Mouse (Mus musculus) urinary bladder, postnatal 36 days (tissue): ENCODE measurements at regions not wholly inside any gene's neighbourhood (a gene's known extent, or its start where the extent isn't known, plus 50 kb on each side); places are given as distances from the start of the nearest gene placed in this dataset.
A peak's percentile ranks its signal among the peaks of the same experiment; 100 is the strongest.

ENCODE experiments used
- DNase-seq, 2 experiments: peaks; one replicate each; pipeline ENCODE4 v3.0.0; 2022; ENCODE audit warnings: low spot score in 2 of 2, mixed read lengths in 1 of 2

DNA sequence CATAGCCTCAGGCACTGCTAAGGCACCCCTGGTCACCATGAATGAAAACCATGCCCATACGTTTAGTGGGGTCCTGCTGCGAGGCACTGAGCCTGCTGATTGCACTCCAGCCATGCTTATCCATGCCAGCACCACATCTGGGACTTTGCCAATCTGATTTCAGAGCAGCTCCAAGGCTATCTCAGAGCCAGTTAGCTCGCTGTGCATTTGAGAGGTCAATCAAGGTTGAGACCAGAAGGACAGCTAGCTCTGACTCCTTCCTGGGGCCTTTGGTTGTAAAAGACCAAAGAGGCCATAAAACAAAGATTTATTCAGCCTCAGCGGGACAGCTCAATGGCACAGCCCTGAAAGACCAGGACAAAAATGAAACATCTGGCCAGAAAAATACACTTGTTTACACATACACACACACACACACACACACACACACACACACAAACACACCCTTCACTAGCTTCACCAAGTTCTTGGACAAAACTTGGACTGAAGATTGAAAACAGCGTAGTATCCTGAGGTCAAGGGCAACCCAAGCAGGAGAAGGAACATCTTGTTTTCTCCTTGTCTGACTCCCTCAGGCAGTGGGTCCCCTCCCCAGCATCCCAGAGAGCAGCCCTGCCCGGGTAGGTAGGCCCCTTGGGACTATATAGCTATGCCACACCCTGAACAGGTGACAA is 201.5 kb upstream of the Dio3 start:
- peak in 1 of 2 experiments; percentile 24 for DNase-seq

DNA sequence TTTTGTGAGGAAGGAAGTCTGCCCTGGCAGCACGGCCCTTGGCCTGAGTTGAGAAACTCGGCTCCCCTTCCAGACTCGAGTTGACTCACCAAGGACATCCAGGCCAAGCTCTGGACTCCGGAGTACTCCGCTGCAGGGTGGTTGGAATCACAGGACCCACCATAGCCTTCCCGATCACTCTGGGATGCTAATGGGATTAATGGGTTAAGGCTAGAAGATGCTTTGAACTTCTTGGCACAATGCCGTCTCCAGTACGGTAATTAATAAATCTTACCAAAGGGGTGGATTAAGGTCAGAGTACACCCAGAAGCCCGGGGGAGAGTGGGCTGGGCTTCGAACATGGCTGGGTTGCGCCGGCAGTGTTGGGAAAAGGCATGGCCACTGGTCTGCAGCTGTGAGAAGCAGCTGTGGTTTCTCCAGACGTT is 200.8 kb upstream of the Dio3 start:
- DNase-seq: peak; percentile 41 to 60

DNA sequence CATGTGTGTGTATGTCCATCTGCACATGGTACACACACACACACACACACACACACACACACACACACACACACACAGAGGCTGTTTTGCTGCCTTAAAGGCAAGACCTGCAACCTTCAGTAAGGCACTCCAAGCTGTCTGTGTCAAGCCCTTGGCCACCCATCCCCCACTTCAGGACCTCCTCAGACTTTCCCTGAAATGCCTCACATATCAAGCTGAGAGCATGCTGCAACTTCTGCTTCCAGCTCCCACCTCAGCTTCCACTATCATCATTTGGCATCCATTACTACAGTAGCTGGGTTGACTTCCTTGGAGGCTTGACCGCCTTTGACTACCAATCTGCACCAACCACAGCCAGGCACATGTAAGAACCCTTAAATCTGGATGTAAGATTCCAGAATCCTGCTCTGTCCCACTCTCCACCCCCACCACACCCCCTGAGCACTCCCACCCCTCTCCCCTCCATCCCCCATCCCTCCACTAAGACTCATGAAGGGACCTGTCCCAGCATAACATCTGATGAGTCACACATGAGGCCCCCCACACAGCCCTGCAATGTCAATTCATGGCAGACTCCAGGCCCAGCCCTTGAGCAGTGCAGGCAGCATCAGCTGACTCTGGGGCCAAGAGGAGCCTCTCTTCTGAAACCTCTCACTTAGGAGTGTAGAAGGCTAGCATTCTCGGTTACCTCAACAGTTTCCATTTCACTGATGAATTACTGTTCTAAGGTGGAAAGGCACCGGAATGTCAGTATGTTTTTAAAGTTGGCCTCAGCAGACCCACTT is 196.8 kb upstream of the Dio3 start:
- DNase-seq: no peak

DNA sequence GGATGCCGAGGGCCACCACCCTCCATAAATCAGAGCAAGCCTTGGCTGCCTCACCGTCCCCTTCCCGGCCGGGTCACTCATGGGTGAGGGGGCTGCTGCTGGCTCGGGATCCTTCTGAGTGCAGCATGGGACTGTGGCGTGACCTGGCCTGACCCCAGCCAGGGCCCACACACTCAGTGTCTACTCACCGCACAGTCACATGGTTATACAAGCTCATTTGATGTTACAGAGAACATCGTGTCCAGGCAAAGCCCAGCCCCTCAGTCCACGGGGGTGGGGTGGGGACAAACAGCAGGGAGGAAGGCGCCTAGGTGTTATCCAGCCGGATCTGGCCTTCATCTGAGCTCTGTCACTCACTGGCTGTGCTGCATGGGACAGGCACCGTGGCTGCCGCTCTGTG is 195.9 kb upstream of the Dio3 start:
- DNase-seq: peak; percentile 28 to 43

DNA sequence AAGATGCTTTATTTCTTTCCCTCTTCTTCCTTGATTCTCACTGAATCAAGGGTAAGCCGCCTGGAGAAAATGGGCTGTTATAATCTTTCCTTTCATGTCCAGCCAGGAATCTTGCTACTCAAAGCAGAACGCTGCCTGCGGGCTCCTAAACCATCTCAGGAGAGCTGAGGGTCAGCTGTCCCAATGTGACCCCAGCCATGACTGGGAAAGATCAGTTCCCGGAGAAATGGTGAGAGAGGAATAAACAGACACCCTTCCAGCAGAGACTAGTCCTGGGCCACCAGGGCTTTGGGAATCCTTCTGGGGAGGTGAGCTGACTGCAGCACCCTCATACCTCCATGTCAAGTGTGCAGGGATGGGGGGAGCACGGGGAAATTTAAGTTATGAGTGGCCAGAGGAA is 195.4 kb upstream of the Dio3 start:
- no peak for DNase-seq

DNA sequence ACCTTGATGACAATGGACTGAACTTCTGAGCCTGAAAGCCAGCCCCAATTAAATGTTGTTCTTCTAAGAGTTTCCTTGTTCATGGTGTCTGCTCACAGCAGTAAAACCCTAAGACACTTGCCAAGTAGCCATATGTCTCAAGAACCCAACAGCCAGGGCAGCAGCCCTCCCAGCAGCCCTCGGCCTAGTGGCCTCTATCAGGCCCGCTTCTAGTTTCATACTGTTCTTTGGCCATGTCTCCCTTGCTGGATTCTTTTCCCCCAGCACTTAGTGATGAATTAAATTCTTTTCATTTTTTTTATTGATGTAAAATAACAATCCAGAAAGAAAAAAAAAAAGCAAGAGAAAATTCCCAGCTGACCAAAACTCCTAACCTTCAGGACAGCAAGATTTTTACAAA is 191.9 kb upstream of the Dio3 start:
- DNase-seq: no peak

DNA sequence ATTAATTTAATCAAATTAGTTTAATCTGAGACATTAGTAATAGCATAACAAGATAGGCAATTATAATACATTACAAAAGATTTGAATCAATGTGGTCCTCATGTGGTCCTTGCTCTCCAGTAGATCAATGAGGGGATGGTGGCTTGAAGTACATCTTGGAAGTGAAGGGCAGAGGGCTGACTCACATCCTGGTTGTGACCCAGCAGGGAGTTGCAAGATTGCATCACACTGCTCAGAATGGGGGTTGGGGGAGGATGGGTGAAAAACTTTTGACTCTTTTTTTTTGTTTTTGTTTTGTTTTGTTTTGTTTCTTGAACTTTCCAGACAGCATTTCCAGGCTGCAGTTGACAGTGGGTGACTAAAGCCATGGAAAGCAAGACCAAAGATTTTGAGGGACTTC is 191.1 kb upstream of the Dio3 start:
- peak in 1 of 2 experiments; percentile 50 for DNase-seq

DNA sequence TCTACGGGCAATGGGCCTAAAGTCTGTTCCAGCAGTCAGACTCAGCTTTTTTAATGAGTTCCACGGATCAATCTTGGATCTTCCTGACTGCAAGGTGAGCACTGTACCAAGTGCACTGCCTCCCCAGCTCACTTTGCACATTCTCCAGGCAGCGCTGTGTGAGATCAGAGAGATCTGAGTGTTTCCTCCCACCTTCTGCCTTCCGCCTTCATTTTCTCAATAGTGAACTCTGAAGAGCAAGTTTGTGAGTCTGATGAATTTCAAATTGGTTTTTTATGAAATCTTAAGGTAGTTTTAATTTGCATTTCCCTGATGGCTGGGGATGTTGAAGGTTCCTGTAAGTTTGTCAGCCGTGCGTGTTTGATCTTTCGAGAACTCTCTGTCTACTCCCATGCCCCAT is 176.7 kb upstream of the Dio3 start:
- no peak for DNase-seq

DNA sequence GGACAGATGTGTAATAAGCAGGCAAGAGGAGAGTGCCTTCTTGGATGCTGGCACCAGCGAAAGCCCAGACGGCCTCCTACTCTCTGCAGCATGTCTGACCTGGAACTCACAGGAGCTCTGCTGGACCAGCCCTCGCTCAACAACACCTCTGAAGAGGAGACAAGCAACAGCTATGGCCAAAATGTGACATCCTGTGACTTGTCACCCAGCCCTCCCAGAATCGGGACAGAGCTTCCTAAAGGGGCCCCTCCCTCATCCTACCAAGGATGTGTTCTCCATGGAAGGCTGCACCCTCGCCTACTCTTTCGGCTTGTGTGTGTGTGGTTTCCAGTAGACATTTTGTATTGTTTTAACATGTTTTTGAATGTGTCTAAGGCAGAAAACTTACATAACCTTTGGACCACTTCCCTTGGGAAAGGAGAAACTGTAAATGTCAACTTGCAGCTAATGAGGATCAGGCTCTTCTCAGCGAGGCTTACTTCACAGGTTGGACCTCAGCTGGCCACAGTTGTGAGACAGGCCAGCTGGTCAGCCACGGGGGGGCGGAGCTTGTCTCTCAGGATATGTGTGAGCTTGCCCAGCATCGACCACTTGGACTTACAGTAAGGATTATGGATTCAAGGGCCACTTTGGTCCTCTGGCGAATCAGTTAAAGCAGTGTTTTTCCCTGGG is 166.7 kb upstream of the Dio3 start:
- DNase-seq: peak; percentile 20 to 39

DNA sequence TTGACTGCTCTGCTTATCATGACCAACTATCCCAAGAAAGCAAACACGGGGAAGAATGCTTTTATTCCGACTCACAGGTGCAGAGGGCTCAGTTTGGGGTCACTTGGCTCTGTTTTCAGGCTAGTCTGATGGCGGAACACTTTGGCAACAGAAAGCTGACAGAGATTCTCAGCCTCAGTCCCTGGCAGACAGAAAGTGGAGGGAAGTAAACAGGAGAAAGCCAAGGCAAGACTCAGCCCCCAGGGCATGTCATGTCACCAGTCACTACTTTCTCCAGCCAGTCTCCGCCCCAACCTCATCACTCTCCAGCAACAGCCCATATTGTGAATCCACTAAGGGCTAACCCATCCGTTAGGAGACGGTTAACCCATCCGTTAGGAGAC is 166.2 kb upstream of the Dio3 start:
- no peak for DNase-seq

DNA sequence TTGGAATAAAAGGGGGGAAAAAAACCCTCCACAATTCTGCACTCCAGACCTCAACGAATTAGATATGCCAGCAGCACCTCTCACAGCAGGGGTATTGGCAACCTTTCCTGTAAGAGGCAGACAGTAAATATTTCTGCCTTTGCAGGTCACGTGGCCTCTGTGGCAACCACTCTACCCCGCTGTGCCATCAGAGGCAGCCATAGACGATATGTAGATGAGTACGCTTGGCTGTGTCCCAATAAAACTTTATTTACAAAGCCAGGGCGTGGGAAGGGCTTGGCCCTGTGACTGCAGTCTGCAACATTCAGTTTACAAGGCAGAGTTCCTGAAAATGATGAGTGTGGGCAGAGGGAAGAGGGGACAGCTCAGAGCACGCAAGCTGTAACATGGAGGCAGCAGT is 158.7 kb upstream of the Dio3 start:
- DNase-seq: peak; percentile 7 to 10

DNA sequence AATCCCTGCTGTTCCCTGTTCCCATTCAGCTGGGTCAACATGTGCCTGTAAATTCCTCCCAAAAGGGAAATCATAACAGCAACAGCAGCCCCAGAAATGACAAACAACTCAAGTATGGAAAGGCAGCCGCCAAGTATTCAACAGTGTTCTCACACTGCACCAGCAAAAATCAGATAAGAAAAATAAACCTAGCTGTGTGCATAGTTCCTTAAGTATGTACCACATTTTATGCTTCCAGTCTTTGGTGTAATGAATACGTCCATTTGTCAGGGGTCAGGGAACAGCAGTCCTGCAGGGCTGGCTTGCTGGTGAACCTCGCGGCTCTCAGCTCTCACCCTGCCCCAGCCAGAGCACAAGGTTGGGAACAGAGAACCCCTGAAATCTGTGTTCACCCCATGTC is 155.9 kb upstream of the Dio3 start:
- peak in 1 of 2 experiments; percentile 4 for DNase-seq

DNA sequence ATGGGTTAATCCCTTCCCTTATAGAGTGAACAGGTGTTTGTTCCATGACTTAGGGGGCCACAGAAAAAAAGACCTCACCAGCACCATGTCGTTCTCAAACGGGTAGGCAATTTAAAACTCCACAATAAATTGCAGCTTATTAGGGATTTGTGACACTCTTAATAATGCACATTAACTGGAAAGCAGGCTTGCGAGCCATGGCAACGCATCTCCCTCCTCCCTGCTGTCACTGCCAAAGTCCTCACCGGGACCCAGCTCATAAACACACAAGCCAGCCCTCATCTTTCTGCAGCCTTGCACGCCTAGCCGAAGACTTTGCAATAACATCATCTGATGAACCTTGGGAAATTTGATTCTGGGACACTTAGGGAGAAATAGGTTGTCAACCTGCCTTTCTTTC is 152.3 kb upstream of the Dio3 start:
- no peak for DNase-seq

DNA sequence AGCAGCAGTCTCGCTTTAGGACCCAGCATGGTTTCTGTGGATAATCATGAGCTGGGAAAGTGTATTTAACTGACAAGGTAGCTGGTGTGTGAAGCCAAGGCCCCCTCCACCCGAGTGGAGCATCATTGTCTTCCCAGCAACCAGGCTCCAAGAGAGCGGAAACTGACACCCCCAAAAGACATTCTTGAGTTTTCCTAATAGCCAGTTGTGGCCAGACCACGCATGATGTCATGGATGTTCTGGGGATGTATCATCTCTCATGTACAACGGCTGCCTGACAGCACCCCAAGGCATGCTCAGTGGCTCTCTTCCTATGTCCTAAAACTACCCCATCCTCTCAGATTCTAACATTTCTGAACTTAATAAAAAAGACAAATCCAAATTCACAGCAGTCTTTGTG is 133.5 kb upstream of the Dio3 start:
- DNase-seq: no peak

DNA sequence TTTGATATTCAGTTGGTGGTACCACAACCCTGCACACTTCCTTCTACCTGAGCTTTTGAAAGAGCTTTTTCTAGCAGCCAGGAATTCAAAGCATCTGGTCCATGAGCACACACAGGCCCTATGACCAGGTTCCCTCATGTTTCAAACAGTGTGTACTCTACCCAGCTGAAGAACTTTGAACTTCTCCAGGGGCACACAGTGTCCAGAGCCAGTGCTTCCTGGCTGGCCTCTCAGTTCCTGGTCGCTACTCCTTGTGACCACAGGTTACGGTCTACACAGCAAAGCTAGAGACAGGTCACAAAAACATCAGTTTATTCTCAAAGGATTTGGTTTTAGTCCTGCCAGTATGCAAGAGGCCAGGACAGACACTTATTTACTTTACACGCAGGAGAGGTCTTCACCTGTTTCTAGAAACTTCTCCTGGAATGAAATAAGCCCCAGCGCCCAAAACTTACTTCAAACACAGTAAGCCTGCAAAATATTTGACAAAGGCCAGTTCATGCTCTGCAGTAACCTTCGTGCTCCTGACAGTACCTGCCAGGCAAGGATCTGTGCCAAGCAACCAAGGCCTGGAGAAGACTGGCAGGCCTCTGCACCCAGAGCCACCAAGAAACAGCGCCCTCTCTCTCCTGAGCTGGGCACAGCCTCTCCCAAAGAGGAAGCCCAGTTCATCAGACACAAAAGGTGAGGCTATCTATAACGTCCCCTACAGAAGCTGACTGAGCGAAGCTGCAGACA is 124.5 kb upstream of the Dio3 start:
- DNase-seq: peak; percentile 5 to 41

DNA sequence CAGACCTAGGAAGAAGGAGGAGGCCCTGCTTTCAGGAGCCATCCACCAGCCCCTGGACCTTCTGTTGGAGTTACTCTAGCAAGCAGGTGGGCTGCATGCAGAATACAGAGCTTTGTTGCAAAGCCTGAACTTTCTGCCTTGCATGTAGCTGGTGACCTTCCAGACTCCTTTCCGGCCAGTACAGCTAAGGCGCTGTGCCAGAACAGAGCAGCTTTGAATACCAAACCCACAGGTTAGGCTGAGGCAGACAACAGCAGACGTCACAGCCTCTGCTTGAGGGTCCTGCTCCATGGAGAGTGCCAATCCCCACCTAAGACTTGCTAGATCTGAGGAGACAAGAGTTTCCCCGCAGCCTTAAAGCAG is 123.9 kb upstream of the Dio3 start:
- no peak for DNase-seq

DNA sequence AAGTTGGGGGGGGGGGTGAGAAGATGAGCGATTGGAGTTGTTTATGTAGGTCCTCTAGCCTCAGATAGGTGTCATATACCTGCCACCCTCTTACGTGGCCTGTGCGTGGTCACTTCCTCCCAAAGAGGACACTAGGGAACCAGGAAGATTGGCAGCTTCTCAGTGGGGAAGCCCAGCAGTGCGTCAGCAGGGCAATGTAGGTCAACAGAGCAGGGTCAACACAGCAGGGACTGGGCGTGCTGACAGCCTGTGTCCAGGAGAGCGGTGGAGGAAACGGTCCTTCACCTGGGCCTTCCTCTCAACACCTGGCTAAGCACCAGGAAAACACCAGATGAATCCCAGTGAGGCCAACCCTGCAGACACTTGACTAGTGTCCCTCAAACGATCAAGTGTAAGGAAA is 122.4 kb upstream of the Dio3 start:
- peak in 1 of 2 experiments; percentile 4 for DNase-seq

DNA sequence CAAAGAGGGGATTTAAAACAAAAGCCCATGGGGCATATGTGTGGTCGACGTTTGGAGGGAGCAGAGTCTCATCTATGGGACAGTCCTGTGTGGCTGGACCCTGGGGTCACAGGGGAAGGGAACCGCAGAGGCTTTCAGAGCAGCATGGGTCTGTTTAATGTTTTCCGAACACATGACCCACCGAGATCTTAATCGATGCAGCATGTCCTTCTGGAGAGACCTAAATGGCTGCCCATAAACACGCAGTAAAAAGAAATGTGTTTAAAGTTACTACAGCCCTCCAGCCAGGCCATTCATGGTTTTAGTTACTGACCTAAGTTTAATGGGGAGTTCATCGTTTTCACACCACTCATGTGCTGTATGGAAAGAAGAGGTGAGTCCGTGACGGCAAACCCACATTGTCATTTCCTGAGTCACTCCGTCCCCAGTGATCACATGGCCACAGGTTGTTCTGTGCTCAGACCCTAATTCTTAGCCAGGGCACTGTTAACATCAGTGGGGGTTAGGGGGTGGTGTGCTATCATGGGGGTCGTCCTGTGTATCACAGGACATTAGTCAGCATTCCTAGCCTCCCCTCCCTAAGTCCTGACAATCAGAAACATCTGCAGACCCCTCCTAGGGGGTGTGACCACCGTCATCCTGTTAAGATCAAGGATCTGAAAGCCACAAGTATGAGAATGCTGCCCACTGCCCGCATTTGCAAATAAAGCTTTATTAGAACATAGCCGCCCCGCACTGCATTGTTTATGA is 120.7 kb upstream of the Dio3 start:
- DNase-seq: no peak

DNA sequence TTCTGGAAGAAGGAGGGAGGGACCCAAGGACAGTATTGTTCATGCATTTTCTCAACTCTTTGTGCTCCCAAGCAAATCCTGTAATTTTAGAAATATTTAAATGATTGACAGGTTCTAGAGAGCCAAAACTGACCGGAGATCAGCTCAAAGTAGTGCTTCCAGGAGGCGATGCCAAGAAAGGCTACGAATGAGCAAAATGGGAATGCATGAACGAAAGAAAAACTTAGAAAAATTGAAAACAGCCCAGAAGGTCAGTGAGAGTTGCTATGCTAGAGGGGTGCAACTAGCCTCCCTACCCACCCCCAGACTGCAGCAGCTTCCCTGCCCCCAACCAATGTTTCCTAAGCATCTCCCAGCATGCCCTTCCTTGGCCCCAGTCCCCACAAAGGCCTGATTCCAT is 117.6 kb upstream of the Dio3 start:
- DNase-seq: no peak

DNA sequence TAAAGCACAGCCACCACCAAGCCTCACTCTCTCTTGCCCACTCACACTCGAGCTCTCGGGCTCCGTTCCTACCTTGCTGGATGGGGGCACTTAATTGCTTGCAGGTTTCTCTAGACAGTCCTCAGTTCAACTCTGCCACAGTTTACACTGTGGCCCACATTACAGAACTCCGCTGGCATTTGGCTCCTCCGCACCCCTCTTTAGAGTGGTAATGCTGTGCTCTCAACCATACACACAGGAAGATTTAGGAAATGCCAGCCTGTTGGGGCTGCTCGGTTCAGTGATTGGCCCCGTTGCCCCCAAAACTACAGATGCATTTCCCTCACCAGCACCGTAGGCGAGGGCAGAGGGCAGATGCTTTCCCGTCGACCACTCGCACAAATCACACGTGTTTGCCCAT is 113.4 kb upstream of the Dio3 start:
- no peak for DNase-seq

DNA sequence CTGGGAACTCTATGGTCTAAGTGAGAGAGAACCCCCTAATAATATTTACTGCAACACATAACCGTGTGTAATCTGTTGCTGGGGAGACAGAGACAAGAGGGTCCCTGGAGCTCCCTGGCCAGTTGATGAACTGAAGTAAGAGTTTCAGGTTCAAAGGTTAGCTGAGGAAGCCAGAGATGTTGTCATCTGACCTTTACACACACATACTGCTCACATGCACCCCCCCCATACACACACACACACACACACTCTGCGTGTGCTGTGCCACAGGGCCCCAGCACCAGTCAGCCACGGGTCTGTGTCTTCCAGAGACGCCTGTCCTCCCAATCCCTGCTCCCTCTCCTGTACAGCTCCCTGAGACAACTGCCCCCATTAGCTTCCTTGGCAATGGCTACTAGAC is 110.5 kb upstream of the Dio3 start:
- no peak for DNase-seq

DNA sequence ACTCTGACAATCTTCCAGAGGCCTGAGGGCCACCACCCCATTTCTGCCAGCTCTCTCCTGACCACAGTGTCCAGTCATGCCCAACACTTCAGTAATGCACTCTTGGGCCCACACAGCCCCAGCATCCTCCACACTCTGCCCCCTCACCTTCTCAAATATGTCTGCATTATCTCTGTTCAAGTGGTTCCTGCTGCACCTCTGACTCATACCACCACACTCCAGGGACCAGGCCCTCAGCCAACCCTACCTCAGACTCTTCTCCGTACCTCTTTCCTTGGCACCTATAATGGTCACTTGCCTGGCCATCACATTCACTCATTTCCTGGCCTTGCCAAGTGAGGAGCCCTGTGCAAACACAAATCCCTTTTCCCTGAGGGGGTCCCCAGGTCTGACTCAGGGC is 109.6 kb upstream of the Dio3 start:
- no peak for DNase-seq
